Mouse (Mus musculus): ENCODE results near the gene St6galnac3.

DNA sequence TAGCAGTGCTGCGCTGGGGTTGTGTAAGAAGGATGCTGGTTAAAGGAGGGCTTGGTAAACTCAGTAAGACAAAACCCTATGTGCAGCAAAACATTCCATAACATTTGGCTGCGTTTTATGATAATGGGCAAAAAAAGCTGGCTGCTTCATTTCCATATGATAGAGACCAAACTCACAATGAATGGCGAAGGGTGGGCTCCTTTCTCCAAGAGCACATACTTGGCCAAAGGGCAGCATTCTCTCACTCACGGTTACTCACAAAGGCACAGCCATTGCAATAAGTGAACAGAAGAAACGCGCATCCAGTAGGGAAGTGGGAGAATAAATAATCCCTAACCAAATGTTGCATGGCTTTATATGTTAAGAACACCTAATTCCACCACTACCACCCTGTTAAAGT is 437.9 kb downstream of the St6galnac3 start:
- TF ChIP-seq CTCF (IDR thresholded peaks at IDR 0.05; ENCODE audit: extremely low read depth, insufficient read depth, low read length) (no peak), POLR2A (IDR thresholded peaks at IDR 0.05; ENCODE audit: extremely low read depth, insufficient read depth, low read length) (no peak)
